Mouse (Mus musculus): Measurements from ENCODE around the gene Crcp. TPM values are rescaled to one million over a fixed set of nuclear protein-coding genes. Genes with fewer than 3 reads are reported as not detected.
A peak's percentile ranks its signal among the peaks of the same experiment; 100 is the strongest.

Gene Crcp
- polyA plus RNA-seq, 1 experiment from 2014 or later = 39.7 TPM

DNA sequence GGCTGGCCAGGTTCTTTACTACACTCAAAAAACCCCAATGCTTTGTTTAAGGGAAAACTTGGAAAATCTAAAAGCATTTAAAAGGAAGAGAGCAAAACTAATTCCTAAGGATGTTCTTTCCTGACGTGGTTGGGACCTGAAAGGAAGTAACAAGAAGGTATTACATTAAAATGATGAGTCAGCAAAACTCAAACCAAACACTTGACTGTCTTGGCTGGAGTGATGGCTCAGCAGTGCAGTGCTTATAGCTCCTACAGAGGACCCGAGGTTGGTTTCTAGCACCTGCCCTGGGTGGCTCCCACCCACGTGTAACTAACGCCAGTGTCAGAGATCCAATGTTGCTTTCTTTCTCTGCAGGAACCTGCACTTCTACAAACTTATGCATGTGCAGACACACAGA lies 12.2 kb downstream of the Crcp start:
- ATAC-seq (no peak), DNase-seq (ENCODE audit: low read depth, low spot score) (no peak)
- CTCF ChIA-PET = interaction anchor here (1.4 to 2.9 kb wide), 4 partner anchors 10 to 98 kb away, joined by 3 to 13 read pairs (median 6); no protein-coding TSS in a partner anchor
- no peak for TF ChIP-seq CTCF (IDR thresholded peaks at IDR 0.05)
- no peaks in the 10 kb centered on the region for H3K27me3 ChIP-seq
- POLR2A ChIA-PET = no interaction called here
- in situ Hi-C loops (cut with MboI; ENCODE audit: low pct_unique_long_range_greater_than_20kb) = loop anchor here (5.0 kb wide), 1 partner anchor 44 kb away; no protein-coding TSS in a partner anchor

DNA sequence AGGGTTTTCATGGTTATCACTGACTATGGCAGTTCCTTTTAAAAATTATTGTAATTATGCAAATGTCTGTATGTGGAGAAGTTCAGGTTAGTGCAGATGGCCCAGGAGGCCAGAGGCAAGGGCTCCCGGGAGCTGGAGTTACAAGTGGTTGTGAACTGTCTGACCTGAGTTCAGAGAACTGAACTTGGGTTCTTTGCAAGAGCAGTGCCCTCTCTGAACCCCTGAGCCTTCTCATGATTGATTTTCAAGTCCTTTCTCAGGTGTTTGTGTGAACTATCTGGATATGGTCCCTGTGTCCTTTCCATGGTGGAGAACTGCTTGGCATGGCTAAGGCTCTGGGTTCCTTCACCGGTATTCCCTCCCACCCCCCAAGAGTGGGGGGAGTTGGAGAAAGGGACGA lies 14.7 kb downstream of the Crcp start:
- no peak for DNase-seq (ENCODE audit: low read depth, low spot score)
- CTCF ChIA-PET = interaction anchor here (0.9 to 2.6 kb wide), 8 partner anchors 9 to 90 kb away, joined by 3 to 8 read pairs (median 6); partner anchors contain the start of gene Gusb
- POLR2A ChIA-PET = no interaction called here
- no peaks in the 10 kb centered on the region for H3K27me3 ChIP-seq
- no peak for ATAC-seq
- in situ Hi-C loops (cut with MboI; ENCODE audit: low pct_unique_long_range_greater_than_20kb) = loop anchor here (5.0 kb wide), 1 partner anchor 46 kb away; no protein-coding TSS in a partner anchor
- no peak for TF ChIP-seq CTCF (IDR thresholded peaks at IDR 0.05)

DNA sequence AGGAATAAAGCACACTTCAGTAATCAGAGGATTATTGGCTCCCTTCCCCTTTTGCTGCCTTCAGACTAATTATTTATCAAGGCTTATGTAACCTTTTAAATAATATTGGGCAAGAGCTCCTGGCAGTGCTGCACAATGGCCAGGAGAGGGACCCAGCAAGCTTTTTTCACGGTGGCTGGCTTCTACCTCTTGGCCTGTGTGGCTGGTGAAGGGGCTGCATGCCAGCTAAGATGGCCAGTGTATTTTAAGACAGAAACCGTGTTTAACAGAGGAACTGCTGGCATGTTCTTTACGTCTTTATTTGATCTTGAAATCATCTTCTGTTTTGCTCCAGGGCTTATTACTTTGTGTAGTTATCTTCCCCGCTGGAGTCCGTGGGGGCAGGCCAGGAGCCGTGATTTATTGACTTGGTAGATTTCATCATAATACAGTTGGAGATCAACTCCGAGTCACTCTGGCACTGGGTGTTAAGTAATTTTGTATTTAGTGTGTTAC lies 15.2 kb downstream of the Crcp start:
- DNase-seq (ENCODE audit: low read depth, low spot score) (no peak), ATAC-seq (peak; percentile 62)
- CTCF ChIA-PET = interaction anchor here (1.1 to 2.6 kb wide), 10 partner anchors 13 to 94 kb away, joined by 3 to 9 read pairs (median 6); partner anchors contain the start of gene Gusb
- POLR2A ChIA-PET = no interaction called here
- in situ Hi-C loops (cut with MboI; ENCODE audit: low pct_unique_long_range_greater_than_20kb) = loop anchor here (5.0 kb wide), 1 partner anchor 47 kb away; no protein-coding TSS in a partner anchor
- TF ChIP-seq CTCF (IDR thresholded peaks at IDR 0.05) = peak; percentile 85
- H3K27me3 ChIP-seq = no peaks in the 10 kb centered on the region

DNA sequence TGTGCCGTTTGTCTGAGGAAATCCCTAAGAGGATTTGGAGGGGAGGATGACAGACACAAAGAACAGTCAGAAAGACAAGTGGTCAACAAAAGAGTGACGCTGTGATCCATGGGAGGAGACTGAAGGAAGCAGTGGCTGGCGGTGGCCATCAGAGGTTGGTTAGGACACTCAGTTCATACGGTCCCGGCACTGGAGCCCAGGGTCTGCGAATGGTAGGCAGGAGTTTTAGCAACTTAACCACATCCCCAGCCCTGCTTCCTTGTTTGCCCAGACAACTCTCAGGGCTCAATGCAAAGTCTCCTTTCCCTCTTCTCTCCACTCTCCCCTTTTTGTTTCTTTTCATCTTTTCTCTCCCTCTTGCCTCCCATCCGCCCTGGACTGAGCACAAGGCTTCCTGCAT lies 17.0 kb downstream of the Crcp start:
- in situ Hi-C loops (cut with MboI; ENCODE audit: low pct_unique_long_range_greater_than_20kb) = no loop called here
- ATAC-seq (no peak), DNase-seq (ENCODE audit: low read depth, low spot score) (no peak)
- no peak for TF ChIP-seq CTCF (IDR thresholded peaks at IDR 0.05)
- no peaks in the 10 kb centered on the region for H3K27me3 ChIP-seq
- ChIA-PET POLR2A (no interaction called here), CTCF (interaction anchor here (1.5 to 2.4 kb wide), 4 partner anchors 23 to 118 kb away, joined by 3 to 9 read pairs (median 6); no protein-coding TSS in a partner anchor)

DNA sequence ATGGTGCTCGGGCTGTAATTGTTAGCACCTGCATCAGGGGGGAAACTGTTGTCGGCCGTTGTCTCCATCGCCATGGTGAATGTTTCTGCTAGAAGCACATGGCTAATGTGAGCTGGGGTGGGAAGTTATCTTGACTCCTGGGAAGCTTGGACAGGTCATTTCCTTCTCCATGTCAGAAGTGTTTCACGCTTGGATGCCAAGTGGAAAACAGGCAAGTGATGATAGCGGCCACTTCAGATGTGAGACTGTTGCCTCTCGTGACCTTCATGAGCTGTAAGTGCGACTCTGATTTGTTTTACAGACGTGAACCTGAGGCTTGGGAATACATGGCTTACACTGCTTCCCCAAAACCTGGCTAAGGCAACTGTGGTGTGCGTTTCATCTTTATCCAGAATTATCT lies 17.5 kb downstream of the Crcp start:
- DNase-seq (ENCODE audit: low read depth, low spot score) = no peak
- in situ Hi-C loops (cut with MboI; ENCODE audit: low pct_unique_long_range_greater_than_20kb) = no loop called here
- no peak for ATAC-seq

DNA sequence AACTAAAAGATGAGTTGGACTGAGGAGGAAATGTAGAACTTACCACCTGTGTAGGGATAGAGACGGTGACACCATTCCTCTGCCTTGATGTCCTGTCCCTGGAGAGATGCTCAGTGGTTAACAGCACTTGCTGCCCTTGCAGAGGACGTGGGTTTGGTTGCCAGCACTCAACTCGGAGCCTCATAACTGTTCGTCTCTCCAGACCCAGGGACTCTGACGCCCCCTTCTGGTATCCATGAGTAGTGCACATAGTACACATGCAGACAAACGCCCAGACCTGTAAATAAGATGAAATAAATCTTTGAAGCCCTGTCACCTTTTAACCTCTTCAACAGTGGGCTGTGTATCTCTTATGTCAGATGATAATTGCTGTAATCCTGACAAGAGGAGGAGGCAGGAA lies 17.9 kb downstream of the Crcp start:
- in situ Hi-C loops (cut with MboI; ENCODE audit: low pct_unique_long_range_greater_than_20kb) = no loop called here
- no peaks in the 10 kb centered on the region for H3K27me3 ChIP-seq
- ChIA-PET CTCF (interaction anchor here (1.4 kb wide), 1 partner anchor 9 kb away, joined by 5 read pairs; no protein-coding TSS in a partner anchor), POLR2A (no interaction called here)
- no peak for DNase-seq (ENCODE audit: low read depth, low spot score)
- ATAC-seq = no peak
- TF ChIP-seq CTCF (IDR thresholded peaks at IDR 0.05) = peak; percentile 54

More for the DNA sequence above, 17.5 kb downstream of the Crcp start:
- TF ChIP-seq CTCF (IDR thresholded peaks at IDR 0.05) = no peak
- ChIA-PET POLR2A (no interaction called here), CTCF (interaction anchor here (1.4 to 1.5 kb wide), 2 partner anchors 9 to 117 kb away, joined by 3 to 5 read pairs; no protein-coding TSS in a partner anchor)
- H3K27me3 ChIP-seq = no peaks in the 10 kb centered on the region

DNA sequence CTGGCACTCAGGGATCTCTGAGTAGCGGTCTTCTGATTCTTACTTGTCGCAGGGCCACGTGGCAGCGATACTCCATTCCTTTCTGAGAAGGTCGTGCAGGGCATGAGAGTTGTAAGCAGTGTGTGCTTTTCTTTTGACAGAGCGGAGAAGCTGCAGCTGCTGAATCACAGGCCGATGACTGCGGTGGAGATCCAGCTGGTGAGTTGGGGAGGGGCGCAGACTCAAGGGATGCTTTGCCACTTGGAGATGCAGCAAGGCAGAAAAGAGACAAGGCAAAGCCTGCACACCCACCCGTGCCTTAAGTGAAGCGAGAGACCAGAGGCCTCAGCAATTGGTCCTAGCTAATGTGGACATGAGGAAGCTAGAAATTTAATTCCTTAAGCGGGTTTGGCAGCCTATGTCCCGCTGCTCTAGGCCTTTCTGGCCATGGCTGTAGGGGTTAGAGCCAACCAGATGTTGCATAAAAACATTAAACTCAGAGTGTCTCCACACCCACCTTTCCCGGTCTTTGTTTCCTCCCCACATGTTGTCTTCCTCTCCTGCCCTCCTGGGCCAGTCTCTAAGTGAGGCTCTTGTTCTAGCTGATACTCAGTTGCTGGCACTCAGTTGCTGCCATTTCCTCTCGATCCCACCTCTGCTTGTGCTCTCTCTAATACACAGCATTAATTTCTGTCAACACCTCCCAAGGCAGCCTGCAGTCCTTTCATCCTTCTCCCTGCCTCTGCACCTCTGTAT lies 19.9 kb downstream of the Crcp start:
- DNase-seq (ENCODE audit: low read depth, low spot score) (no peak), ATAC-seq (no peak)
- CTCF ChIA-PET = interaction anchor here (1.0 to 1.9 kb wide), 5 partner anchors 11 to 35 kb away, joined by 3 to 4 read pairs (median 3); no protein-coding TSS in a partner anchor
- no peak for TF ChIP-seq CTCF (IDR thresholded peaks at IDR 0.05)
- POLR2A ChIA-PET = interaction anchor here (1.0 kb wide), 1 partner anchor 11 kb away, joined by 3 read pairs; no protein-coding TSS in a partner anchor
- in situ Hi-C loops (cut with MboI; ENCODE audit: low pct_unique_long_range_greater_than_20kb) = no loop called here
- no peaks in the 10 kb centered on the region for H3K27me3 ChIP-seq

DNA sequence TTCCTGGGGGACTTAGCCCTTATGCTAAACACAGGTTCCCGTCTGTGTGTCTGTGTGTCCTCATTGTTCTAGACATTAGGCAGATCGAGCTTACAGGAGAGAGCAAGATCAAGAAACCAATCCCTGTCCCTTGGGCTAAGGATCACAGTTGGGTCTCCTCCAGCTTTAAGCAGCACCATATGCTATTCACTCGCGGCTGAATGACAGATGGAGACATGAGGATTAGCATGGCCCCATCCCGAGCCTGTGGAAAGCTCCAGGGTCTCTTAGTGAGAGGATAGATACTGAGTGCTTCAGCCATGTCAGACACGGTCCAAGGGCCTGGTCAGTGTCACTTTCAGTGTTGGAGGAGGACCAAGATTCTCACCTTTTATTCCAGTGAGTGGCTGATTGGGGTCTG lies 21.3 kb downstream of the Crcp start:
- in situ Hi-C loops (cut with MboI; ENCODE audit: low pct_unique_long_range_greater_than_20kb) = no loop called here
- CTCF ChIA-PET = interaction anchor here (2.2 to 3.5 kb wide), 2 partner anchors 27 to 90 kb away, joined by 10 read pairs; no protein-coding TSS in a partner anchor
- TF ChIP-seq CTCF (IDR thresholded peaks at IDR 0.05) = no peak
- no peaks in the 10 kb centered on the region for H3K27me3 ChIP-seq
- ATAC-seq (no peak), DNase-seq (ENCODE audit: low read depth, low spot score) (no peak)
- POLR2A ChIA-PET = no interaction called here

DNA sequence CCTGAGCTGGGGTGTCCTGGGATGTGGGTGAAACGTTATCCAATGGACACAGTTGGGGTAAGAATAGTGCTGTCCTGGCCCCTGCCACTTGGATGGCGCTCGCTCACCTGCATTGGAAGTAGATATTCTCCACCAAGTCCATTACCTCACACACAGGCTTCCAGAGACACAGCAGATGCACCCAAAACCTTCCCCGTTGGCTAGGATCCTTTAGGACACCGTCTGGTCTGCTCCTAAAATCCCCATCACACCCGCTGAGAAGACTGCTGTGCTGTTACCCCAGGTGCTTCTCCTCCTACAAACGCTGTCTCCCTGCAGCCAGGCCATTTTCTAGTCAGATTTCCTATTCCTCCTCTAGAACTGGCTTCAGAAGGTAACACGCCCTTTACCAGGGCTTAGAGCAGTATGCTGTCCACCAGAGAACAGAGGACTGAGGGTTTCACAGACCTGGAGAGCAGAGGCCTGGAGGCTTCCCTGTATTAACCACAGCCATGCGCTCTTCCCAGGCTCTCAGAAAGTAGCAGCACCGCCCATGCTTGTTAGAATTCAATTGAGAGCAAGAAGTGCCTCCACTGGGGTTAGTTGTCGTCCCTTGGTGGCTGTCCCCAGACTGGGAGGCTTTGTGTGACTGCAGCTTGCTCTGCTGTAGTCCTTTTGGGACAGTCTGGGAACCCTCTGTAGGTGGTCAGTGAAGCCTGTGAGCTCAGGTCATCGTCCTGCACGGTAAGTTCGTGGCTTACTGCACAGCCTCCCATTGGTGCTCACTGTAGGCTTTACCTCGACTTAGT lies 22.2 kb downstream of the Crcp start:
- TF ChIP-seq CTCF (IDR thresholded peaks at IDR 0.05) = no peak
- ChIA-PET POLR2A (no interaction called here), CTCF (interaction anchor here (1.3 to 3.5 kb wide), 4 partner anchors 8 to 89 kb away, joined by 3 to 10 read pairs (median 9); no protein-coding TSS in a partner anchor)
- H3K27me3 ChIP-seq = no peaks in the 10 kb centered on the region
- in situ Hi-C loops (cut with MboI; ENCODE audit: low pct_unique_long_range_greater_than_20kb) = no loop called here
- no peak for ATAC-seq
- no peak for DNase-seq (ENCODE audit: low read depth, low spot score)

DNA sequence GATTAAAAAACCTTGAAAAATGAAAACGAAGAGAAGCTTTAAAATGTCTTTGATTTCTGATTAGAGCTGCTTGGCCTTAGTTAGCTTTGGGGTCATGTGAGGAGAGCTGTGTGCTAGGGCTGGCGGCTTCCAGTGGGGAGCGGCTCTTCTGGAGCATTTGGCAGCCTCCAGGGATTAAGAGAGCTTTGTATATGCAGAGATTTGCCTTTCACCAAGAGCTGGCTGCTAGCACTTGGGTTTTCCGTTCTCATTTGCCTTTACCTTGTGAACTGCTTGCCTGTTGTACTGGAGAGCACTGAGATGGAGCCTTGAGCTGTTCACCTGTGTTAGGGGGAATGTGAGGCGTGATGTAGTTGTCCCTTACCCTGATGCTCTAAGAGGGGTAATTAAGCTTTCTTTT lies 23.4 kb downstream of the Crcp start:
- POLR2A ChIA-PET = no interaction called here
- in situ Hi-C loops (cut with MboI; ENCODE audit: low pct_unique_long_range_greater_than_20kb) = no loop called here
- DNase-seq (ENCODE audit: low read depth, low spot score) (no peak), ATAC-seq (no peak)
- no peak for TF ChIP-seq CTCF (IDR thresholded peaks at IDR 0.05)
- no peaks in the 10 kb centered on the region for H3K27me3 ChIP-seq
- CTCF ChIA-PET = interaction anchor here (0.9 to 3.5 kb wide), 7 partner anchors 9 to 135 kb away, joined by 3 to 10 read pairs (median 3); no protein-coding TSS in a partner anchor
